14 mouse cellular contexts compared by ENCODE assay signal in genomic region chr12:32885041-32885440, GRCm38 (mm10).
"Had no signal": no experiment of that assay in that cellular context is flagged by ENCODE, and none has a peak within 500 bp of the region (broad histone marks: within the 10 kb centered on the region; RNA-seq: fewer than 3 reads in every experiment).

No protein-coding gene starts in this region.

- H3K27ac ChIP-seq: liver, embryonic 15.5 days; macrophage; midbrain, embryonic 15.5 days; neural tube, embryonic 13.5 days had no signal

- H3K4me1 ChIP-seq: liver, embryonic 15.5 days; midbrain, embryonic 15.5 days; neural tube, embryonic 13.5 days had no signal

- H3K27me3 ChIP-seq: liver, embryonic 15.5 days; midbrain, embryonic 15.5 days; neural tube, embryonic 13.5 days had no signal

- H3K36me3 ChIP-seq: liver, embryonic 15.5 days; midbrain, embryonic 15.5 days; neural tube, embryonic 13.5 days had no signal

- H3K9ac ChIP-seq: liver, embryonic 15.5 days; midbrain, embryonic 15.5 days; neural tube, embryonic 13.5 days had no signal

- H3K9me3 ChIP-seq: liver, embryonic 15.5 days; megakaryocyte, embryonic 14.5 days; midbrain, embryonic 15.5 days; neural tube, embryonic 13.5 days had no signal

- DNase-seq: kidney, postnatal 10 days; left cerebral cortex, postnatal 4 days; lung, adult 2 months; retina, postnatal 1 day; right cerebral cortex, postnatal 4 days; spleen, adult 18-20 months; thymus, postnatal 4 days had no signal

- H3K4me3 ChIP-seq: liver, embryonic 15.5 days; megakaryocyte, embryonic 14.5 days; midbrain, embryonic 15.5 days; neural tube, embryonic 13.5 days had no signal

- H3K4me2 ChIP-seq: liver, embryonic 11.5 days; liver, embryonic 15.5 days; midbrain, embryonic 11.5 days; midbrain, embryonic 15.5 days; neural tube, embryonic 13.5 days had no signal

- ATAC-seq: midbrain, embryonic 15.5 days had no signal
